Mouse (Mus musculus): ENCODE data around the gene Larp4b.

Gene Larp4b

DNA sequence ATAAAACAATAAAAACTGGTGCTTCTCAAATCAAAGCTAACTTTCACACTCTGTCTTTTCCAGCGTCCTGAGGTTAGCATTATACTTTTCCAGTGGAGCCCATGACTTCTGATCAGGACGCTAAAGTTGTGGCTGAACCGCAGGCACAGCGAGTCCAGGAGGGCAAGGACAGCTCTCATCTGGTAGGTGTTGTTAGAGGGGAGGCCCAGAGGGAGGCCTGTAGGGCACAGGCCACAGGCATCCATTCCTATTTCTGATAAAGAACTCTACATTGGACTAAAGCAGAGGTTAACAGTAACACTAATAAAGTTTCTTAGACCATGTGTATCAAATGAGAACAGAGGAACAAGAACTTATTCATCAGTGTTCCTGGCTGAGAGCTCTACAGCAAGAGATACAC lies 28.4 kb downstream of the Larp4b start:
- no peak for DNase-seq (ENCODE audit: extremely low spot score, low spot score)

DNA sequence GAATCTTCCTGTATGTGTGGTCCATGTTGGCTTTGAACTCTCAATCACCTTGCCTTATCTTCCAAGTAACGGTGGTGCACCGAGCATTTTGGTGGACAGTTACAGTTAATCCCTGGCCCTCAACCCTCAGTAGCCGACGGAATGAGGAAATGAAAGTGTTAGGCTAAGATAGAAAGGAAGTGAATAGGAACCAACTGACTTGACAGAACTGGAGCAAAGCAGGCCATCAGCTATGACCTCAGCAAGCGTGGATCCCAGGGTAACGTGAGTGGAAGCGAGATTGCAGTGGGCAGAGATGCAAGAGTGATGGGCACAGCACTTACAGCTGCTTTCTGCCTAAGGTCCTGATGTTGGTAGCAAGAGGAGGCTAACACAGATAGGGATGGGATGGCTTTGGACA lies 31.5 kb downstream of the Larp4b start:
- no peak for DNase-seq (ENCODE audit: extremely low spot score, low spot score)

DNA sequence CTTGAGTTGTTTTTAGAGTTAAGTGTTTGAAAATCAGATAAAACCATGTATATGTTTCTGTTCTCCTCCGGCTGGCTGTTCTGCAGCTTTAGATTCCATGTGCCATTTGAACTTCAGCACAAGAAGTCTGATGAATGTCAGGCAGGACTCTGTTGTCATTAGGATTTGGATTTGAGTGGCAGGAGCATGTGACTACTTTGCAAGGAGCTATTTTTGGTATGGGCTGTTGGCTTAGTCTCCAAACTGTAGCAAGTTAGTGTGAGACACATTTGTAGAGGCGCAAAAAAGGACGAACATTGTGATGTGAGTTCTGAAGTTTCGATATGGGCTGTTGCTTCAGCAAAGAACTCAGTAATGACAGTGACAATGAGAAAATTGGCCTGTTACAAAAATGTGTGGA lies 34.0 kb downstream of the Larp4b start:
- no peak for DNase-seq (ENCODE audit: extremely low spot score, low spot score)

DNA sequence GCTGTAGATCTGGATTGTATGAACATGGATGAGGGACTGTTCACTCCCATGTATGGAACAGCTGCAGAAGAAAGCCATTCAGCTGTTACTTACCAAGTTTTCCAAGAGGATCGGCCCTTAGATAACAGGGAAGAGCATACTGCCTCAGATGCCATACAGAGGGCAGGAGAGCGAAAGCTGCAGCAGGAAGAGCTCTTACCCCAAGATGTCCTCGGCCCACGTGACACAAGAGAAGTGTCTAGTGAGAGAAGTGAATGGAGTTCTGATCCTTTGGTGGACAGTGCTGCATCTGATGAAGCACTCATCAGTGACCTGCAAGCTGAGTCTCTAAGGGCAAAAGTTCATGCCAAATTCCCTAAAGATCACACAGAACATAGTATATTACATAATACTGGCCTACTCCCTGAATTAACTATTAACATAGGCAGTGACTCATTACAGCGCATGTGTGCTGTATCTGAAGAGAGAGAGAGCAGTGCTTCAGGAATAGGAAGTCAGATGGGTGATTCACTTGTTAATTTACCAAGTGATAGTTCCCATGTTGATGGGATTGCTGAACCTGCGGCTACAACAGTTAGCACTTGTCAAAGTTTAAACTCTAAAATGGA lies 35.1 kb downstream of the Larp4b start:
- DNase-seq (ENCODE audit: extremely low spot score, low spot score): no peak

DNA sequence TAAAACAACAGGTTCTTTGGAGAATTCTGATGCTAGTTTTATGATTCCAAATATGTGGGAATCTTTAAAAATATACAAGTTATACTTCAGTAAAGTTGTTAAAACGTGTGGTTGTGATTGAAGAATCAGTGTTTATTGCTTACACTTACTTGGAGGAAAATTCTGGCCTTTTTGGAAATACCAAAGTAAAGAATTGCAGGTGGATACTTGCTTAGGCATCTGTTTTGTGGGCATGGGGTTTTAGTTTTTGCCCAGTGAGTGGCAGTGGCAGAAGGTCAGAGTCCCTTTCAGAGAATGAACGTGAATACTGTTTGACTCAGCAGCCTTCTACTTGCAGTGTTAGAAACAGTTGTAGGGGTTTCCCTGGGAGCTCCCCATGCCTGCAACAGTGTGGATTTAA lies 40.7 kb downstream of the Larp4b start:
- no peak for DNase-seq (ENCODE audit: extremely low spot score, low spot score)

DNA sequence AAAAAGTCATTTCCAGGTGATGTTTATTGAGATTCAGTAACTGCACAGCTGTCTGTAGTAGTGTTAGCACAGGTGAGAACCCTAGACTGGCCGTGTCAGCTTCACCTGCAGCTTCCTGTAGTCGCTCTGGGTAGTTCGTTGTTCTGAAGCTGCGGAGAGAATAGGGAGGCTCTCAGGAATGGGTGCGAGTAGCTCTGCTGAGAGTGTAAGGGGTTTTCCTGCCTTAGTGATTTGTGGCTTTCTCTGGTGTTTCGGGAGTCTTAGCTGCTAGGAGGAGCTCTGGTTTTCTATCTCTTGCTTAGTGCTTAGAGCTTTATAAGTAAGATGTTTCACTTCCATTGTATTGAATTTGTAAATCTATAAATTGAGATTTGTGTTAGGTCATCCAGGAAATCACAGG lies 42.4 kb downstream of the Larp4b start:
- DNase-seq (ENCODE audit: extremely low spot score, low spot score): no peak

DNA sequence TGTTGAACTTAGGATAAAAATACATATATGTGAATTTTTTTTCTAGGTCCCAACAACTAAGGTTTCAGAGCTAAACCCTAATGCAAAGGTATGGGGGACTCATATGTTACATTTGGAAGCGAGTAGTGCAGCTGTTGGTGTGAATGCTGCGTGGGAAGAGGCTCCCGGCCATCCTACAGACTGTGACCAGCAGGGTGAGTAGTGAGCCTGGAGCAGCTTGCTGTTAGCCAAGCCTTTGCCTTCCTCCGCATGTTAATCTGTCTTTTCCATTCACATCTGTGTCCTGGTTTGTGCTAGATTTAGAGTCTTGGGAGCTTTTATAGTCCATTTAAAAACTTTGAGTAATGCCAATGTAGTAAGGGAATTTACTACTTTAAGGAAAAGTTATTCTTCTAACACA lies 43.1 kb downstream of the Larp4b start:
- no peak for DNase-seq (ENCODE audit: extremely low spot score, low spot score)

DNA sequence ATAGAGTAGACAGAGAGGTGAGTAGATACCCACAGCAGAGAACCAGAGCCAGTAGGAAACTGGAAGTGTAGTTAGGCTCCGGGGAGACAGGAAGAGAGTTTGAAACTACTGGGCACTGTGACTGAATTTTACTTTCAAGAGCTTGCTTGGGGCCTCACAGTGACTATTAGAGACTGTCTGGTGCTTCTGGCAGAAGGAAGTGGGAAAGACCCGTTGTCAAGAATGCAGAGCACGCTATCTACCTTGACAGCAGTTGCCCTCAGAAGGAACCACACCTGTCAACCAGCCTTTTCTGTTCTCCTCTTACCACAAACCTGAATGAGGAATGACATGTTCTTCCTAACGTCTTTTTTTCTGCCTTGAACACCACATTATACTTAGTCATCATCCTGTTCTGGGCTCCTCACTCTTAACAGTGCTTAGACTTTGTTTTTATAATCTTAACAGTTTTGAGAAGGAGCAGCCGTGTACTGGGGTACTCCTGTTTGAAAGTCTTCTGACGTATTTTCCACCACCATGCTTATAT lies 45.8 kb downstream of the Larp4b start:
- DNase-seq (ENCODE audit: extremely low spot score, low spot score): no peak

DNA sequence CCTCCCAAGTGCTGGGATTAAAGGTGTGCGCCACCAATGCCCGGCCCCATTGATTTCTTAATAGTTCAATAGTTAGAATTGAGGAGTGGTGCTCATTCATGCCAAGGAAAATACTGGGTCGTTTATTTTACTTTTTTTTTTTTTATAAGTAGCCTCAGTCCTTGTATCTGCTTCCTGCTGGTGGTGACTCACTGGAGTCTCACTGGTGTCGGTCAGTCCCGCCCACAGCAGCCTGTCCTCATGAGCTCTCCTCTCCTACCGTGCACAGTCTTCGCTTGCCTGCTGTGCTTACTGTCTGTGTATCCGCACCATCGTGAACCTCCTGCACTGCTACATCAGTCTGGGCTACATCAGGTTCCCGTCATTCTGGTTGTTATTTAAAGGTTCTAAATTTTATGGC lies 46.5 kb downstream of the Larp4b start:
- no peak for DNase-seq (ENCODE audit: extremely low spot score, low spot score)

DNA sequence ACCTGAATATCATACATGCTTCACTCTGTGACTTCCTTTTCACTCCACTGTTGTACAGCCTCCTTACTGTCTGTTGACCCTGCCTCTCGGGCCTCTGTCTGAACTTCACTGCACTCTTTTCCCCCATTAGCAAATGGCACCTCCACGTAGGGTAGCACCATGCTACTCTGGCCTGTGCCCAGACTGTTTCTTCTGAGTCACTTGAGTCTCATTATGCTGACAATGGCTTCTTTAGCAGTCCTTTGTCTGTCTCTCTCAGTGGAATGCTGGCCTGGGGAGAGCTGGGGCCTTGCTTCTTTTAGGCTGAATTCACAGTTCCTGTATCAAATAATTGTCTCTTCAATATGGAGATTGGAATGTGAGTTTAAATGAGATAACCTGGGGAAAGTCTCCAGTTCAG lies 48.7 kb downstream of the Larp4b start:
- DNase-seq (ENCODE audit: extremely low spot score, low spot score): no peak

DNA sequence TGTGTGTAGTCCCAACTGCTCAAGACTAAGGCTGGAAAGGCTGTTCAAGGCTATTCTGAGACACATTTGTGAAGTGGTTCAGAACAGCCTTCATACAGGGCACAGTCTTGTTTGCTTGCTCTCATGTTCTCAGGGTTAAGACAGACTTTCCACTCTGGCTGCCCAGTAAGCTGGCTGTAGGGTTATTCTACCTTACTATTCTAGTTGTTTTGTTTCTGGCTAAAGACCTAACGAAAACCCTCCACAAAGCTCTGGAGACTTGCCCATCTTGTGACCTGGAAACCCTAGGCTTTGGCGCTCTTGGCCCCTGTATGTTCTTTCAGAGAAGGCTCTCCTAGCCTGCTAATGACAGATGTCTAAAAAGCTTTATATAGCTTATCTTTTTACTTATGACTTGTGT lies 55.1 kb downstream of the Larp4b start:
- no peak for DNase-seq (ENCODE audit: extremely low spot score, low spot score)

DNA sequence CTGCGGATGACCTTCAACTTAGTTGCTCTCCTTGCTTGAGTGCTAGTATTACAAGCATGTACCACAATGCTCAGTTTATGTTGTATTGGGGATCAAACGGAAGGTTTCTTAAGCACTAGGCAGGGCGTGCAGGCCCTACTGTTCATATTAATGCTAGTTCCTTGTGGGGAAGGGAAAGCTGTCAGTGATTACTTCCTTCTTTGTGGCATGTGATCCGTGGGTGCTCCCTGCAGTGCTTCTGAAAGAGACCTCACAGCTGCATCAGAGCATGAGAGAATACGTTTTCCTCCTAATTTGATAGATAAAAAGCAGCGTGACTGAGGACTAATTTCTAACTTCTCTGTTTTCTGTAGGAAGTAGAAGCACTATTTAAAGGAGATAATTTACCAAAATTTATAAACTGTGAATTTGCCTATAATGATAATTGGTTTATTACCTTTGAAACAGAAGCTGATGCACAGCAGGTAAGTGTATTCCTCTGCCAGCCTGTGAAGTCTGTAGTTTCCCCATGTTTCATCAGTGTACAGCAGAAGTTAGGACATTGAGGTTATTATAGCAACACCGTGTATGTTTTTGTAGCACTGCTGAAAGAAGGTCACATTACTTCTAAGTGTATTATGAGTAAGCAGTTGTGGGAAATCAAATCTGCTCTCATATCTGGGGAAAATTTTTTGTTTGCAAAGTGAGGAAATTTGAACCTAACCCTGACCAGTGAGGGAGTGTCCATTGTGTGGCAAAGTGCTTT lies 56.0 kb downstream of the Larp4b start:
- no peak for DNase-seq (ENCODE audit: extremely low spot score, low spot score)

DNA sequence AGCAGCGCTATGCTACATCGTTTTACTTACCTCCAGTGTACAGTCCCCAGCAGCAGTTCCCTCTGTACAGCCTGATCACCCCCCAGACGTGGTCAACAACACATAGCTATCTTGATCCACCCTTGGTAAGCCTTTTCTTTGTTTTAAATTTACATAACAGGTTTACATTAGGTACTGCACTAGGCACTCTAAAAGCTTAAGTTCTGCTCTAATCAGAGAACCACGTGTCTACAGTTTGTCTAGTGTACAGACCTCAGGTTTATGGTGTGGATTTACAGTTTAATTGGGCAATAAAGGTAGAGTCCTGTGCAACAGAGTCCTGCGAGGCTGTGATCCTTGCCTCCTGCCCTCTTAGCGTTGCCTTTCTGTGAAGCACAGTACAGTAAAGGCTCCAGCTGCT lies 57.4 kb downstream of the Larp4b start:
- DNase-seq (ENCODE audit: extremely low spot score, low spot score): no peak

DNA sequence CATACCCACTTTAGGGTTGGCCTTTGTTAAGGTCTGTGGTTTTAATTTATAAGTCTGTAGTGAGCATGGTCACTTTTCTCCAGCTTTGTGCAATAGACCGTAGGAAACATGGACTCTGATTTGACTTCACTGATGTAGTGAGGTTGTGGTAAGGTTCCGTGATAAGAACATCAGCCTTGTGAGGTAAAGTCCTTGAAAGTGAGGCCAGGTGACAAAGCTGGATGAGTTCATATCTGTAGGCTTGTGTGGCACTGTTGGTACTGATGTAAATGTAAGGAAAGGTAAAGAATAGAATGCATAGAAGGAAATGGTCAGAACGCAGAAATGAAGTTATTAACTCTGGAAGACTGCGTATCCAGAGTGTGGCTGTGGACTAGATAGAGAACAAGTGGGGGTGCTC lies 57.9 kb downstream of the Larp4b start:
- DNase-seq (ENCODE audit: extremely low spot score, low spot score): no peak

DNA sequence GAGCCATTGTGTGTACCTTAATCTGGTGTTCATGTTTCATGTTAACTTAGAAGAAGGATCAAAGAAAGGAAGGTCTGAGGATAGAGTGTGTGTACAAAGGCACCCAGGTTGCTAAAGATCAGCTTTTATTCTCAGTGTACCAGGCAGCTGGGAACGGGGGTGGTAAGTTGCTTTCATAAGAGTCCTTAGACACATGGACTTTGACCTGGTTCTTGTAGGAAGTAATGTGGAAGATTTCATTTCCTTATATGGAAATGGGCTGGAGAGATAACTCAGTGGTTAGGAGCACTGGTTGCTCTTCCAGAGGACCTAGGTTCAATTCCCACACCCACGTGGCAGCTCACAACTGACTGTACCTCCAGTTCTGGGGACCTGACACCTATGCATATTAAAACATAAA lies 58.6 kb downstream of the Larp4b start:
- no peak for DNase-seq (ENCODE audit: extremely low spot score, low spot score)

DNA sequence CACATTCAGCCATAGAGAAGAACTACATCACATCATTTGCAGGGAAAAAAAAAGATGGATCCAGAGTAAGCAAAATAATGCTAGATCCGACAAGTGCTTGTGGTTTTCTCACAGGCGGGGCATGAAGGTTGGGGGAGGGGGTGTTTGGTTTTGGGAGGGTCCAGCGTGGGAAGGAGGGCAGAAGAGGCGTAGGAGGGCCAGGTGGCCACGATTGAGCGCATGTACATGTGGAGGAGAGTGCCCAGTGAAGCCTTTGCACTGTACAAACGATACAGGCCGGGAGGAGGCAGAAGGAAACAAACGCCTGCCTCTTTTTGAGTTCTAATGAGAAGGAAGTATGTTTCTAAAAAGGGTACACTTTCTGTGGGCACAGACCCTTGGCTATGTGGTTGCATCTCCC lies 60.1 kb downstream of the Larp4b start:
- DNase-seq (ENCODE audit: extremely low spot score, low spot score): no peak

DNA sequence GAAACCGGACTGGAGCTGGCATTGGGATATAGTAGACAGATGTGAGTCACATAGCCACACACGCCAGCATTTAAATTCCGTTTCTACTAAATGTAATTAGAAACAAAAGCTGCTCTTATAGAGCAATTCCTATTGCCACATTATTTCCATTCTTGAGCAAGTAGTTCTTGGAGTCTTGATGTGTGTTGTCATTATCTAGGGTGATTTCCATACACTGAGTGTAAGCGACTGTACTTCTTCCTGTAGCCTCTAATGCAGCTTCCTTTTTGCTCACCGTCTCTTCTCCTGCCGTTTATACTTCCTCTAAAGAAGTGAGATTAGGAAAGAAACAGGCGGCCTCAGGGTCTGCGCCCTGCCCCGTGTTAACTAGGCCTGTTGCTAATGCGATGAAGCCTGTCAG lies 65.6 kb downstream of the Larp4b start:
- no peak for DNase-seq (ENCODE audit: extremely low spot score, low spot score)

DNA sequence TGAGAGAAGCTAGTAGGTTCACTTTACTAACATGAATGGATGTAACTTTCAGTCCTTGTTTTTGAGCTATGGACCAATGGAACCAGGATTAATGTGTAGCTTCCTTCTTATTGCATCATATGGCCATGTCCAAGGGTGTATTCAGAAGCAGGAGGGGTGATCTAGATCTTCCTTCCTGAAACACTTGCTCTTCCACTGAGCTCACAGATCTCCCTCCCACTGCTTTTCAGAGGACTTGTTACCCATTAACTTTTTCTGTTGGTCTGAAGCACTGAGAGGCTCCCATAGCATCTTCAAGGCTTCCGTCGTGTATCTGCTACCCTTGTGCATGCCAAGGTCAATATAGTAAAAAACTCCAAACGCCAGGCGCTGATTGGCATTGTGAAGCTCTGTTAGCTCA lies 69.2 kb downstream of the Larp4b start:
- no peak for DNase-seq (ENCODE audit: extremely low spot score, low spot score)

DNA sequence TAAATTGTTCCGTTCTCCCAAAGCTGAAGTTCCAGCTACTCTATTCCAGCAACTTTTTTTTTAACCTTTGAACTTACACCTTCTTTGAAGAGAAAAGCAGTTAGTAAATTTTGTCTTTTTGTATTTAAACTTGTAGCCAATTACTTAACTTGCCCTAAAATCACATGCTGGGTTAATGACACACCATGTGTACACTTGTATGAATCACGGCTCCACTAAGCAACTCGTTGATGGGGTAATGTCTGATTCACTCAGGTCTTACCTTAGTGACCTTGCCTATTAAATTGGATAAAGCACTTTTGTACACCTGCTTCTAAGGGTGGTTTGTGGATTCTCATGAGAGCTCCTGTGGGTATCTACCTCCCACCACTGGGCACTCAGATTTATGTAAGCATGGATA lies 74.2 kb downstream of the Larp4b start:
- no peak for DNase-seq (ENCODE audit: extremely low spot score, low spot score)

DNA sequence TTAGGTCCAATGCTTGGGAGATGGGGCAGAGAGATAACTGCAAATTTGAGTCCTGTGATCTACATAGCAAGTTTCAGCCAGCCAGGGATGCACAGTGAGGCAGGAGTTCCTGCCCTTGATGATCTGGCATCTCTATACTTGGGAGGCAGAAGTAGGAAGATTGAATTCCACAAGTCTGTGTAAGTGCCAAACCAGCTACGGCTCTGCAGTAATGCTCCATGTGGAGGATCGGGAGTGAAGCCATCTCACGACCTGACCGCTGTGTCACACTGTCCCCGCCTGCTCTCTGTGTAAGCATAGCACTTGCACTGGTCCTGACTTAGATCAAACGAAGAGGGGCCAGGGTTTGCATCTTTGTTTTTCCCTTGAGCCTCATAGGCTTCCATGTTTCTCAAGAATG lies 75.9 kb downstream of the Larp4b start:
- no peak for DNase-seq (ENCODE audit: extremely low spot score, low spot score)

DNA sequence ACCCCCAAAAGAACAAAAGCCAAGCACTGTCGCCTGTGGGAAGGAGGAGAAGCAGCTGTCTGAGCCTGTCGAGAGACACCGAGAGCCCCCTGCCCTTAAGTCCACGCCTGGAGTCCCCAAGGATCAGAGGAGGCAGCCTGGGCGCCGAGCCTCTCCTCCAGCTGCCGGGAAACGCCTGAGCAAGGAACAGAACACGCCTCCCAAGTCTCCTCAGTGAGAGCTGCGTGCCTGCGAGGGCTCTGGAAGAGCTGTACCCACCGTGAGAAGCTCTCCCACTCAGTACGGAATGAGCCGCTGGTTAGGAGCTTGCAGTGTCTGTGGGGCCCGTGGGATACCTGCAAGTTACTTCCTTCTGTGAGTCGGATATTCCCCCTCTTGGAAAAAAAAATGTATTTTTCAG lies 77.0 kb downstream of the Larp4b start:
- no peak for DNase-seq (ENCODE audit: extremely low spot score, low spot score)

DNA sequence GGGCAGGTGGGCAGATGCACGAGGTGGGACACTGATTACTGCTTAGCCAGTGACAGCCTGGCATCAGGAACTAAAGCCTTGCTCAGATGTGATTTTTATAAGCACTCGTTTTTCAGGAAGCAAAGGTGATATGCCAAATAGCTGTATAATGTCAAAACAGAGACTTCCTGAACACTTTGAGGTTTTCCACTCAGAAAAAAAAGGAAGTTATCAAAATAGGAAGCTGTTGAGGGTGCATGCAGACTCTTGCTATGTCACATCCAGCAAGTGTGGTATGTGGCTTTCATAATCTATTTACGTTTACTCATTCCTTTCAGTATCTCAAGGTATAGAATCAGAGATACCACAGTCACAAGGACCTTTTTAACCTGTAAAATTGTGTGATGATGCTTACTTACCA lies 79.7 kb downstream of the Larp4b start:
- DNase-seq (ENCODE audit: extremely low spot score, low spot score): no peak

DNA sequence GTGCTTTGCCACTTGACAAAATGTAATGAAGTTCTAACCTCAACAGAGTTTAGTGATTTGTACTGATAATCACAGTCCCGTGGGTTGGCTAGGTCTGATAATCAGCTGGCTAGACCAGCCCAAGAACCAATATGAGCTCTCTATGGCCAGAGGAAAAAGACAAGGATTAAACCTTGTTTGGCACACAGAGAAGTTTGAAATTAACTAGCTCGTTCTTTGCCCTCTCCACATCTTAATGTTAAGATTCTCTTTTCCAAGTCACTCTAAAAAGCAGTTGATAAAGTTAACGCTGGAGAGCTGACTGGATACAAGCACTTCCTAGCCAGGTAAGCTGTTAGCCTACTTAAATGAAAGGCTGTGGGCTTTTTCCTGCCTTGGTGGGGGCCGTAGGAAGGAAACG lies 81.5 kb downstream of the Larp4b start:
- DNase-seq (ENCODE audit: extremely low spot score, low spot score): no peak
